Mouse (Mus musculus): ENCODE data around the gene Gcn1l1.
A peak's percentile ranks its signal among the peaks of the same experiment; 100 is the strongest.

Gcn1l1 gene

GRCm38 (mm10) chr5:115619690-115620089, 54.6 kb downstream of the Gcn1l1 start:
- no peak for DNase-seq

- no peak for DNase-seq
Measured at GRCm38 (mm10) chr5:115622686-115623085, 57.6 kb downstream of the Gcn1l1 start.

GRCm38 (mm10) chr5:115623694-115624440, 58.8 kb downstream of the Gcn1l1 start:
- DNase-seq = no peak

GRCm38 (mm10) chr5:115626237-115626886, 61.3 kb downstream of the Gcn1l1 start:
- no peak for DNase-seq

GRCm38 (mm10) chr5:115628083-115628482, 63.0 kb downstream of the Gcn1l1 start:
- DNase-seq = no peak

- no peak for DNase-seq
Measured at GRCm38 (mm10) chr5:115629672-115630071, 64.6 kb downstream of the Gcn1l1 start.

- DNase-seq = no peak
Measured at GRCm38 (mm10) chr5:115630291-115630690, 65.2 kb downstream of the Gcn1l1 start.

- DNase-seq = peak; percentile 94
Measured at GRCm38 (mm10) chr5:115631505-115632357, 66.7 kb downstream of the Gcn1l1 start, which contains the start of gene Rab35. Gene Rab35, plus strand, starts transcription at chr5:115631908.

GRCm38 (mm10) chr5:115632358-115632714, 67.3 kb downstream of the Gcn1l1 start:
- peak; percentile 49 for DNase-seq

GRCm38 (mm10) chr5:115633060-115633459, 68.0 kb downstream of the Gcn1l1 start:
- no peak for DNase-seq

- DNase-seq = no peak
Measured at GRCm38 (mm10) chr5:115634046-115634445, 69.0 kb downstream of the Gcn1l1 start.

GRCm38 (mm10) chr5:115635536-115635935, 70.5 kb downstream of the Gcn1l1 start:
- DNase-seq = no peak

- no peak for DNase-seq
Measured at GRCm38 (mm10) chr5:115644192-115644591, 79.1 kb downstream of the Gcn1l1 start.

GRCm38 (mm10) chr5:115648876-115649275, 83.8 kb downstream of the Gcn1l1 start:
- DNase-seq = no peak

- no peak for DNase-seq
Measured at GRCm38 (mm10) chr5:115649699-115650098, 84.6 kb downstream of the Gcn1l1 start.

GRCm38 (mm10) chr5:115650885-115651284, 85.8 kb downstream of the Gcn1l1 start:
- no peak for DNase-seq

- DNase-seq = no peak
Measured at GRCm38 (mm10) chr5:115651821-115652220, 86.8 kb downstream of the Gcn1l1 start.

GRCm38 (mm10) chr5:115652681-115653575, 87.9 kb downstream of the Gcn1l1 start:
- peak; percentile 100 for DNase-seq

- DNase-seq = no peak
Measured at GRCm38 (mm10) chr5:115653776-115654175, 88.7 kb downstream of the Gcn1l1 start.

- DNase-seq = no peak
Measured at GRCm38 (mm10) chr5:115656677-115657076, 91.6 kb downstream of the Gcn1l1 start.

GRCm38 (mm10) chr5:115657234-115657633, 92.2 kb downstream of the Gcn1l1 start:
- DNase-seq = no peak

GRCm38 (mm10) chr5:115658352-115658751, 93.3 kb downstream of the Gcn1l1 start:
- no peak for DNase-seq

Measured in retina, postnatal 1 day (tissue).